Mouse (Mus musculus) liver, embryonic 12.5 days (tissue): ENCODE results near the gene Ptgir. TPM values are rescaled to one million over a fixed set of nuclear protein-coding genes. Genes with fewer than 3 reads are reported as not detected.

ENCODE experiments used
- ATAC-seq: fragments of 200-750 bp; cut with Nextera tagmentation; 2 replicates; pipeline ENCODE4 v1.8.0; 2017; ENCODE audit warnings: moderate number of reproducible peaks, mild to moderate bottlenecking, moderate library complexity
- H3K27ac ChIP-seq: fragments of 300-500 bp; sonication (generic); 2 replicates; pipeline ENCODE4 v1.5.1; 2016; ENCODE audit warnings: mild to moderate bottlenecking
- H3K27me3 ChIP-seq: fragments of 300-500 bp; sonication (generic); replicated peaks from 2 replicates; pipeline ENCODE4 v1.6.1; 2016; ENCODE audit warnings: mild to moderate bottlenecking, moderate library complexity
- H3K36me3 ChIP-seq: fragments of 300-500 bp; sonication (generic); 2 replicates; pipeline ENCODE4 v1.6.1; 2016; ENCODE audit warnings: mild to moderate bottlenecking, moderate library complexity
- H3K4me1 ChIP-seq: fragments of 300-500 bp; sonication (generic); 2 replicates; pipeline ENCODE4 v1.6.1; 2016
- H3K4me2 ChIP-seq: fragments of 300-500 bp; sonication (generic); 2 replicates; pipeline ENCODE4 v1.6.1; 2016; ENCODE audit warnings: mild to moderate bottlenecking, moderate library complexity
- H3K4me3 ChIP-seq: fragments of 300-500 bp; sonication (generic); 2 replicates; pipeline ENCODE4 v1.5.1; 2016; ENCODE audit warnings: mild to moderate bottlenecking, moderate library complexity
- H3K9ac ChIP-seq: fragments of 300-500 bp; sonication (generic); 2 replicates; pipeline ENCODE4 v1.6.1; 2016; ENCODE audit warnings: mild to moderate bottlenecking, moderate library complexity
- H3K9me3 ChIP-seq: fragments of 300-500 bp; sonication (generic); replicated peaks from 2 replicates; pipeline ENCODE4 v1.6.1; 2016; ENCODE audit warnings: mild to moderate bottlenecking, moderate library complexity
- WGBS: fragments of 180-500 bp; shearing (Covaris S2); methylation state at CpG from one replicate; pipeline ENCODE4 v1.1.7; 2016; ENCODE audit not compliant: insufficient replicate concordance; 5-methylcytosine and 5-hydroxymethylcytosine counted together
- polyA plus RNA-seq: library from polyadenylated mRNA; unstranded; fragments of >200 nt; fragmentation: Nextera tagmentation; extraction: Ambion mirVana; gene quantifications from 2 replicates; pipeline ENCODE4 v1.2.1, GENCODE M21; 2016

Ptgir gene
- polyA plus RNA-seq, 1 experiment from 2014 or later: 1.5 TPM

DNA sequence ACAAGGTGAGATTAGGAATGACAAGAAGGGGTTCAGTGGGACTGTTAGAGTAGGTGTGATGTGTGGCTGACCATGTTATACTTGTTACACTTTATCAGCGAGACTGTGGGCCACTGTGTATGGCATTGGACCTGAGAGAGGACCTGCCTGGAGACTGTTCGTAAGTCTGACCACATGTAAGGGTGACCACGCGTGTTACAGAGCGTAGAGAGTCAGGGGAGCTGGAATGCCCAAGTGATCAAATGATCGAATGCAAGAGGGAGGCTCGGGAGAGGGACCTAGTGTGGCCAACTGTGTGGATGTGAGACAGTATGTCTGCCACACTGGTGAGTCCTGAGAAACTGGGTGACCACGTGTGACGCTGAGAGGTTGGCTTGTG, 13.9 kb upstream of the Ptgir start:
- Histone ChIP-seq H3K27me3 (peaks cover 87% of the 10 kb centered on the region), H3K4me2 (peak overlapping the region; percentile 67), H3K36me3 (no peaks in the 10 kb centered on the region), H3K4me3 (0 out of 2 replicates have a peak overlapping the region, but pooled peaks have one; percentile 32), H3K27ac (no peak overlapping the region), H3K9me3 (no peaks in the 10 kb centered on the region), H3K4me1 (peaks cover 37% of the 10 kb centered on the region), H3K9ac (no peak overlapping the region)
- WGBS: 38% methylated on average over 9 of the region's 9 CpGs
- ATAC-seq: peak; percentile 10; the same call in 1 of the 2 replicates

DNA sequence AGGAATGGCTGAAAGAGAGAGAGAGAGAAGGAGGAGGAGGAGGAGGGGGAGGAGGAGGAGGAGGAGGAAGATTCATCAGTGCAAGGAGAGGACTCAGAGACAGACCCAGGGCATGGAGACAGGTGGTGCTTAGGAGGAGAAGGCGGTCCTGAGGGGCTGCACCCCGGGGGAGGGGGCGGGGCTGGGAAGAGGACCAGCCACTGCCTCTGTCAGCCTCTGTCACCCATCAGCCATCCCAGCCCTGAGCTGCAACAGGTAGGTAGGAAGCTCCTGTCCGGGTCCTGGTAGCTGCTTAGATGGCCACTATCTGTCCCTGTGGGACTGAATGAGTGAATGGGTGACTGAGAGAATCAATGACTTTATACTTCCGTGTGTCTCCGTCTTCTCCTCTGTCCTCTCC, 12.7 kb upstream of the Ptgir start:
- Histone ChIP-seq H3K4me2 (no peak overlapping the region), H3K4me3 (no peak overlapping the region), H3K4me1 (peaks cover 37% of the 10 kb centered on the region), H3K9me3 (no peaks in the 10 kb centered on the region), H3K36me3 (no peaks in the 10 kb centered on the region), H3K27ac (no peak overlapping the region), H3K9ac (no peak overlapping the region), H3K27me3 (peaks cover 74% of the 10 kb centered on the region)
- ATAC-seq: no peak
- 12% methylated on average over 5 of the region's 6 CpGs for WGBS

DNA sequence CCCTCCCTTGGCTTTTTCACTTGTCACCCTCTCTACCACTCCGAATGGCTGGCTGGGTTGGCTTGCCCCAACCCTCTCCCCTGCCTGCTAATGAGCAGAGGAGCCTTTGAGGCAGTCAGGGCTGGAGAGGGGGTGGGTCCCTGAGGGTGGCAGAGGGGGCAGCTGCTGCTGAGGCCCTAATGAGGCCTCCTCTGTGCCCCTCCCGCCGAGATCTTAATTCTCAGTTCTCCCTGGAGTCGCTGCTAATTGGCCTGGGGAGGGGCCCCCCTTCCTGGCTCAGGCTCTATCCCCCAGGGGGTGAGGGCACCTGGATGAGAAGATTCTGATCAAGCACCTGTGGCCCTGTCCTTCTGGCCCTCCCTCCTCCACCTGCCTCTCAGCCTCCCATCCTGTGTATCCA, 12.0 kb upstream of the Ptgir start:
- peaks cover 37% of the 10 kb centered on the region for H3K4me1 ChIP-seq
- peaks cover 74% of the 10 kb centered on the region for H3K27me3 ChIP-seq
- no peaks in the 10 kb centered on the region for H3K9me3 ChIP-seq
- no peak overlapping the region for H3K9ac ChIP-seq
- H3K27ac ChIP-seq: no peak overlapping the region
- H3K36me3 ChIP-seq: no peaks in the 10 kb centered on the region
- WGBS: 2% methylated on average over 4 of the region's 4 CpGs
- ATAC-seq: no peak
- H3K4me2 ChIP-seq: 0 out of 2 replicates have a peak overlapping the region, but pooled peaks have one; percentile 2
- H3K4me3 ChIP-seq: no peak overlapping the region

DNA sequence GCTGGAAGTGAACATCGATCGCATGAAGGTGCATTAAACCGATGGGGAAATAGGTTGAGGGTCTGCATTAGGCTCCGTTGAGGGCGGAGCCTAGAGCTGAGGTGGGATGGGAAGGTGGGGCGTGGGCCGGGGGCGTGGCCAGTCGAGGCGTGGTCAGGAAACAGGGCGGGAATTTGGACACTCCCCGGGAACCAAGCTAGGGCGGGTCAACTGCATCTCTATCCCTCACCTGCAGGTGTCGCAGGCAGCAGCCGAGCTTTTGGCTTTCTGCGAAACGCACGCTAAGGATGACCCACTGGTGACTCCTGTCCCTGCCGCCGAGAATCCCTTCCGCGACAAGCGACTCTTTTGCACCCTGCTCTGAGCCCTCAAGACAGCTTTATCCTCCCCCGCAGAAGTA, 11.3 kb upstream of the Ptgir start:
- Histone ChIP-seq H3K4me3 (peak overlapping the region; percentile 12), H3K4me1 (peaks cover 37% of the 10 kb centered on the region), H3K36me3 (no peaks in the 10 kb centered on the region), H3K9ac (no peak overlapping the region), H3K27ac (no peak overlapping the region), H3K27me3 (peaks cover 74% of the 10 kb centered on the region), H3K9me3 (no peaks in the 10 kb centered on the region), H3K4me2 (peak overlapping the region; percentile 52)
- ATAC-seq: peak; percentile 33; the same call in 1 of the 2 replicates
- WGBS: under 1% methylated on average over 24 of the region's 24 CpGs

DNA sequence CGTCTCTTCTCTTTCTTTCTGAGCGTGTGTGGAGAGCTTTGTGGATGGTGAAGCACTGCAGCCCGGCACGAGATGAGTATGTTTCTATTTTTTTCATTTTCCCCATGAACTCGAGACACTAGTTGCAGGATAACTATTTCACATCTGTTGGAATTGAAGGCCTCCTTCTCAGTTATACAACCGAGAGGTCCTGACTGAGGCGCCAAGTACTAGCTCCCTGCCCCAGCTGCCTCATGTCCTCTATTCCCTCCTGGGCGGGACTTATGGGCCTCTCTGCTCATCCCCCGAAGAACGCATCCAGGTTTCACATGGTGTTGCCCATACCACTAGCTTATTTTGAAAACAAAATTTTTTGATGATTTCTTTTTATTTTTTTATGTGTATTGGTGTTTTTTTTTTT, 10.8 kb upstream of the Ptgir start:
- 33% methylated on average over 10 of the region's 10 CpGs for WGBS
- no peak for ATAC-seq
- Histone ChIP-seq H3K4me3 (peak overlapping the region; percentile 12), H3K27me3 (peaks cover 69% of the 10 kb centered on the region), H3K27ac (no peak overlapping the region), H3K4me2 (peak overlapping the region; percentile 52), H3K9ac (no peak overlapping the region), H3K9me3 (no peaks in the 10 kb centered on the region), H3K4me1 (peaks cover 37% of the 10 kb centered on the region), H3K36me3 (no peaks in the 10 kb centered on the region)

DNA sequence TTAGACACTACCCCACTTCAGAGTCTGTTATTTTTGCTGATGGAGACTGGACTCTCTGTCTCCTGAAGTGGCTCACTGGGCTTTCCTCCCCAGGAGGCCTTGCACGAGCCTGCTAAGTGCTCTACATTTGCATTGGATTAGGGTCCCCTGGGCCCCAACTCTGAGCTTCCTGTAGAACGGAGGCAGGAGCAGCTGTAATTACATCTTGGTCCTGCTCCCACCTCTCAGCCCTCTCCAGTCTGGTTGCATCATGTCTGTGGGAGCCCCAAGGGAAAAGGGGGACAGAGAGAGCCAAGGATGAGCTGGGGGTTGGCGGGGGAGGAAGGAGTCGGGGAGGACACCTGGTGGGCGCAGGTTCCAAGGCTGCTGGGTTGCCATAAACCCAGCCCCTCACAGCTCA, 5.8 kb upstream of the Ptgir start:
- no peak for ATAC-seq
- H3K9me3 ChIP-seq: no peaks in the 10 kb centered on the region
- no peak overlapping the region for H3K9ac ChIP-seq
- no peak overlapping the region for H3K4me2 ChIP-seq
- no peak overlapping the region for H3K27ac ChIP-seq
- no peaks in the 10 kb centered on the region for H3K36me3 ChIP-seq
- peaks cover 38% of the 10 kb centered on the region for H3K4me1 ChIP-seq
- 37% methylated on average over 5 of the region's 5 CpGs for WGBS
- H3K27me3 ChIP-seq: peaks cover 29% of the 10 kb centered on the region
- no peak overlapping the region for H3K4me3 ChIP-seq

DNA sequence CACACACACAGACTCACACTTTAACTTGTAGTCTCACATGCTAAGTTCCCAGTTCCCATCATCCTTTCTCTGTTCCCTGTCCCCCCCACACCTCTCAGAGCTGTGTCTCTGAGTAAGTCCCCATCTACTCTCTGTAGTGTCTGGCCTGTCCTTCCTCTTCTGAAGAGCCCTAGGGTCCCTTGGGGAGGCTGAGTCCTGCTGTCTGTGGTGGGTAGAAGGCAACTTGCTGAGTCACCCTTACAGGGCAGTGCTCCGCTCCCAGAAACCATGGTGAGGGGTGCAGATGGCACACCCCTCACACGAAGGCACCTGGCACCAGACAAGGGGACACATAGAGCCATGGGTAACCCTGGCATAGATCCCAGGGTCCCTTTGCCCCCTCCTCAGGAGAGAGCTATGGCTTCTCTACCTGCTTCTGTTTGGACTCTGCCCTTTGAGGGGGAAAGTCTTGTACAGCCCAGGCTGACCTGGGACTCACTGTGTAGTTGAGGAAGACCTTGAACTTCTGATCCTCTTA, 2.8 kb upstream of the Ptgir start:
- Histone ChIP-seq H3K27me3 (peaks cover 41% of the 10 kb centered on the region), H3K9me3 (no peaks in the 10 kb centered on the region), H3K4me2 (no peak overlapping the region), H3K4me1 (peaks cover 66% of the 10 kb centered on the region), H3K27ac (no peak overlapping the region), H3K36me3 (no peaks in the 10 kb centered on the region), H3K9ac (no peak overlapping the region), H3K4me3 (no peak overlapping the region)
- WGBS: 20% methylated on average over 2 of the region's 2 CpGs
- 0 out of 2 replicates have a peak, but pooled peaks have one; percentile 16 for ATAC-seq

DNA sequence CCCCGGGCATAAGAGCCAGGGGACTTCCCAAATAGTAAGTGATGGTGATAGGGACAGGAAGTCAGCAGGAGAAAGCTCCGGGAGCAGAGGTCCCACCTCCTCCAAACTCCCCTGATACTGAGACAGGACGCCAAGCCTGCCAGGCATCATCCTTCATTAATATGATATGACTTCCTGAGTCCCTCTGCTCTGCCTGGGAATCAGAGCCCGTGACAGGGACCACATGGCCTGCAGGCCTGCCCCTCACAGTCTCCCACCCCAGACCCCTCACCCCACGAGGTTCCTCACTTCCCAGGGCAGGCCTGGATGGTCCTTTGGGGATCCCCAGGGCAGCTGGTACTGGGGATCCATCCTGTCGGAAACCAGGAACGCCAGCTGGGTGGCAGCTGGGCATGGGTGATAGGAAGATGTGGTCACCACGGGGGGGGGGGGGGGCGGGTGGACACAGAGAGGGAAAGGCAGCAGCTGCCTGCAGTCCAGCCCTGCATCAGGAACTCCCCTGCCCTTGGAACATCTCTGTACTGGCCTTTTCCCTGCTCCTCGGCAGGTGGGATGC, 2.1 kb upstream of the Ptgir start:
- H3K4me3 ChIP-seq: no peak overlapping the region
- no peaks in the 10 kb centered on the region for H3K9me3 ChIP-seq
- no peak overlapping the region for H3K9ac ChIP-seq
- no peak overlapping the region for H3K4me2 ChIP-seq
- H3K27me3 ChIP-seq: peaks cover 42% of the 10 kb centered on the region
- ATAC-seq: no peak
- no peaks in the 10 kb centered on the region for H3K36me3 ChIP-seq
- H3K4me1 ChIP-seq: peaks cover 72% of the 10 kb centered on the region
- 40% methylated on average over 8 of the region's 10 CpGs for WGBS
- H3K27ac ChIP-seq: no peak overlapping the region

DNA sequence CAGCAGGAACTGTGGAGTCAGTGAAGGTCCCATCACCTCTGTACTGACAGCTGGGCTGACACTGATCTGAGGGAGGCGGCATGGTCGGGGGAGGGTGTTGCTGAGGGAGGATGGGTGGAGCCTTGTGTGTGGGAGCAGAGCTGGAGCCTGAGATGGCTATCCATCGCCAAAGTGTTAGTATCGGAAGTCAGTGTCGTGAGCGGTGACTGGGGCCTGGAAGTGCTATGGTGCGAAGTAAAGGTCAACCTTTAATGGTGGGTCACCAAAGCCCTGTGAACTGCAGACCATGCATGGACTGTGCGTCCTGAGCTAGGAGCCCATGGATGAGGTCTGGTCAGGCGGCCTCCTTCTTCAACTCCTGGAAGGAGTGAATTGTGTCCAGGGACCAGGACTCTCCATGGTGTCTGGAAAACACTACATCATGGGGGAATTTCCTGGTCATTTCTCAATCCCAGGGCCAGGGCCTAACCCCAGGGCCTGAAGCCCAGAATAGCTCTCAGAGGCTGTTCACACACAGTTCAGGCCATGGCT, 734 bp upstream of the Ptgir start:
- Histone ChIP-seq H3K4me1 (peaks cover 77% of the 10 kb centered on the region), H3K9me3 (no peaks in the 10 kb centered on the region), H3K4me2 (0 out of 2 replicates have a peak overlapping the region, but pooled peaks have one; percentile 10), H3K27ac (peak overlapping the region; percentile 7; the same call in 1 of the 2 replicates), H3K36me3 (no peaks in the 10 kb centered on the region), H3K9ac (no peak overlapping the region), H3K4me3 (no peak overlapping the region), H3K27me3 (peaks cover 38% of the 10 kb centered on the region)
- WGBS: 26% methylated on average over 9 of the region's 9 CpGs
- ATAC-seq: peak; percentile 53

DNA sequence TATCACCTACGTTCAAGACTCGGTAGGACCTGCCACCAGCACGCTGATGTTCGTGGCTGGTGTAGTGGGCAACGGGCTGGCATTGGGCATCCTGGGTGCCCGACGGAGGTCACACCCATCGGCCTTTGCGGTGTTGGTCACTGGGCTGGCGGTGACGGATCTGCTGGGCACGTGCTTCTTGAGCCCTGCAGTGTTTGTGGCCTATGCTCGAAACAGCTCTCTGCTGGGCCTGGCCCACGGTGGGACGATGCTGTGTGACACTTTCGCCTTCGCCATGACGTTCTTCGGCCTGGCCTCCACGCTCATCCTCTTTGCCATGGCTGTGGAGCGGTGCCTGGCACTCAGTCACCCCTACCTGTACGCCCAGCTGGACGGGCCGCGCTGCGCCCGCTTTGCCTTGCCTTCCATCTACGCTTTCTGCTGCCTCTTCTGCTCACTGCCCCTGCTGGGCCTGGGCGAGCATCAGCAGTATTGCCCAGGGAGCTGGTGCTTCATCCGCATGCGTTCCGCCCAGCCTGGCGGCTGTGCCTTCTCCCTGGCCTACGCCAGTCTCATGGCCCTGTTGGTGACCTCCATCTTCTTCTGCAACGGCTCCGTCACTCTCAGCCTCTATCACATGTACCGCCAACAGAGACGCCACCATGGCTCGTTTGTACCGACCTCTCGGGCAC, 734 bp downstream of the Ptgir start:
- Histone ChIP-seq H3K27ac (no peak overlapping the region), H3K4me2 (no peak overlapping the region), H3K9ac (no peak overlapping the region), H3K4me1 (peaks cover 72% of the 10 kb centered on the region), H3K36me3 (no peaks in the 10 kb centered on the region), H3K9me3 (no peaks in the 10 kb centered on the region), H3K27me3 (peaks cover 35% of the 10 kb centered on the region), H3K4me3 (no peak overlapping the region)
- WGBS: 82% methylated on average over 41 of the region's 41 CpGs
- ATAC-seq: no peak

DNA sequence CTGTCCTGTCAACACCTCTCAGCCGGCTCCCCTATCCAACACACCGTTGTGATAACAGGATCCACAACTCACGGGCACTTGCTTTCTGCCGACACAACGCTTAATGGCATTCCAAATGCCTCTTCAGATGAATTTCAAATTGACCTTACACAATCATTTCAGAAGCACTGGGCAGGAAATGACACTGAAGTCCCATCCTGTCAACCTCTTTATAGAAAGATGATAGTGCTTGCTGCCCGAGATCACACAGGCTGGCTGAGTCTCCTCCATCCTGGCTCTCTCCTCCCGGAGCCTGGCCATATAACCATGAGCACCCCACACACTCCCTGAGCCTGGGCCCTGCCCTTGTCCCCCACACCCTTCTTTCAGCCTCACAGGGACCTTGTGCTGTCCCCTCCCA, 1.6 kb downstream of the Ptgir start:
- Histone ChIP-seq H3K4me3 (no peak overlapping the region), H3K27me3 (peaks cover 35% of the 10 kb centered on the region), H3K36me3 (no peaks in the 10 kb centered on the region), H3K9me3 (no peaks in the 10 kb centered on the region), H3K9ac (no peak overlapping the region), H3K4me2 (peak overlapping the region; percentile 19), H3K27ac (no peak overlapping the region), H3K4me1 (peaks cover 64% of the 10 kb centered on the region)
- no peak for ATAC-seq
- WGBS: 33% methylated on average over 7 of the region's 7 CpGs

DNA sequence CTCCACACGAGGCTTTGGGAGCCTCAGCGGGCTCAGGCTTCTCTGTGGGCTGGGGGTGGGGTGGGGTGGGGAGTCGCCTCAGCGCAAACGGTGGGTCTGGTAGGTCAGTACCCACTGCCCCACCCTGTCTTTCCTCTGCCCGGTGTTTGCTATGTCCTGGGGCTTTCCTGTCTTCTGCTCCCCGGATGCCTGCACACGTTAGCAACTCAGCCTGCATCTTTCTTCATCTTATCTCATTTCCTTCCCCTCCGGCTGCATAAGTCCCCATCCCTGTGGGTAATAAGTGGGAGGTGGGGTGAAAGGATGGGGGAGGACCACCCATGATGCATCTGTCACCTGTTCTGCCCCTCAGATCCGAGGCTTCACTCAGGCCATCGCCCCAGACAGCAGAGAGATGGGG, 2.1 kb downstream of the Ptgir start:
- Histone ChIP-seq H3K4me1 (peaks cover 59% of the 10 kb centered on the region), H3K9ac (no peak overlapping the region), H3K4me2 (peak overlapping the region; percentile 19), H3K4me3 (no peak overlapping the region), H3K9me3 (no peaks in the 10 kb centered on the region), H3K27ac (no peak overlapping the region), H3K36me3 (no peaks in the 10 kb centered on the region), H3K27me3 (peaks cover 33% of the 10 kb centered on the region)
- 5% methylated on average over 11 of the region's 11 CpGs for WGBS
- ATAC-seq: no peak
